Mouse (Mus musculus): ENCODE data around the gene Ndst2. TPM values are rescaled to one million over a fixed set of nuclear protein-coding genes. Genes with fewer than 3 reads are reported as not detected.
"Not testable (repeated sequence)": the region's sequence is repeated elsewhere in the genome, so short reads cannot be mapped to it uniquely, and the experiment has no call there.

The Ndst2 gene
- polyA plus RNA-seq, 2 experiments from 2014 or later, result 12.9 to 13.7 TPM

- ATAC-seq, result no peak
These were observed 2.9 kb upstream of the Ndst2 start for GRCm38 (mm10) chr14:20737306-20737705.

GRCm38 (mm10) chr14:20735892-20736390 lies 1.6 kb upstream of the Ndst2 start:
- no peak for ATAC-seq

GRCm38 (mm10) chr14:20735052-20735451 lies 690 bp upstream of the Ndst2 start:
- no peak for ATAC-seq

GRCm38 (mm10) chr14:20733041-20733951 lies 1.1 kb downstream of the Ndst2 start:
- no peak for ATAC-seq

- ATAC-seq, result no peak
These were observed 3.3 kb downstream of the Ndst2 start for GRCm38 (mm10) chr14:20730853-20731602.

- ATAC-seq, result no peak
These were observed 4.5 kb downstream of the Ndst2 start for GRCm38 (mm10) chr14:20729871-20730270.

- no peak for ATAC-seq
These were observed 8.6 kb downstream of the Ndst2 start for GRCm38 (mm10) chr14:20725660-20726339.

- ATAC-seq, result peak; percentile 72
These were observed 10.3 kb downstream of the Ndst2 start for GRCm38 (mm10) chr14:20724043-20724442.

GRCm38 (mm10) chr14:20723006-20723405 lies 11.4 kb downstream of the Ndst2 start:
- ATAC-seq, result no peak

GRCm38 (mm10) chr14:20721371-20721770 lies 13.0 kb downstream of the Ndst2 start:
- no peak for ATAC-seq

- no peak for ATAC-seq
These were observed 14.6 kb downstream of the Ndst2 start for GRCm38 (mm10) chr14:20719767-20720166.

GRCm38 (mm10) chr14:20718443-20718842 lies 15.9 kb downstream of the Ndst2 start:
- ATAC-seq, result no peak

- ATAC-seq, result no peak
These were observed 20.5 kb downstream of the Ndst2 start for GRCm38 (mm10) chr14:20713832-20714231.

- ATAC-seq, result peak; percentile 62
These were observed 26.1 kb downstream of the Ndst2 start for GRCm38 (mm10) chr14:20708239-20708638.

GRCm38 (mm10) chr14:20707201-20708190 lies 26.9 kb downstream of the Ndst2 start, which contains the start of gene Zswim8:
Gene Zswim8 (plus strand): TSS chr14:20707552.
- peak; percentile 62 for ATAC-seq

- not testable (repeated sequence) for ATAC-seq
These were observed 30.9 kb downstream of the Ndst2 start for GRCm38 (mm10) chr14:20703461-20703860.

- peak; percentile 69 for ATAC-seq
These were observed 31.5 kb downstream of the Ndst2 start, which contains the start of gene Chchd1 for GRCm38 (mm10) chr14:20702741-20703381. Gene Chchd1 (plus strand): TSS chr14:20703006.

- peak; percentile 20 for ATAC-seq
These were observed 32.1 kb downstream of the Ndst2 start for GRCm38 (mm10) chr14:20702096-20702740.

GRCm38 (mm10) chr14:20701554-20701953 lies 32.8 kb downstream of the Ndst2 start:
- ATAC-seq, result no peak

GRCm38 (mm10) chr14:20700362-20700761 lies 34.0 kb downstream of the Ndst2 start:
- no peak for ATAC-seq
